Mouse (Mus musculus) myocyte (in vitro differentiated cells): ENCODE measurements around the gene Hpn.

Experiments
- CEBPB ChIP-seq: IDR thresholded peaks from 2 replicates; pipeline ENCODE4 v1.6.1; 2011; ENCODE audit warnings: mild to moderate bottlenecking, moderate library complexity; ENCODE audit not compliant: poor library complexity, insufficient read depth, severe bottlenecking
- E2F4 ChIP-seq: IDR thresholded peaks from one replicate; pipeline ENCODE4 v1.6.1; 2011; ENCODE audit warnings: mild to moderate bottlenecking, control low read depth, moderate library complexity; ENCODE audit not compliant: insufficient read depth
- MAX ChIP-seq: IDR thresholded peaks from one replicate; pipeline ENCODE4 v1.6.1; 2011; ENCODE audit warnings: low read depth, mild to moderate bottlenecking, control low read depth
- MYOD1 ChIP-seq, 3 experiments: IDR thresholded peaks; one replicate each; pipeline ENCODE4 v1.6.1; 2011; ENCODE audit warnings: control low read depth in 2 of 3, low read depth in 2 of 3, mild to moderate bottlenecking in 2 of 3, moderate library complexity in 1 of 3; ENCODE audit not compliant: insufficient read length in 2 of 3, control insufficient read depth in 1 of 3
- MYOG ChIP-seq, 3 experiments: IDR thresholded peaks; one replicate each; pipeline ENCODE4 v1.6.1; 2011; ENCODE audit warnings: control low read depth in 2 of 3, low read depth in 2 of 3, mild to moderate bottlenecking in 2 of 3; ENCODE audit not compliant: insufficient read length in 2 of 3, control insufficient read depth in 1 of 3, insufficient read depth in 1 of 3
- POLR2A ChIP-seq: IDR thresholded peaks from one replicate; pipeline ENCODE4 v1.6.1; 2011; ENCODE audit warnings: low read depth, mild to moderate bottlenecking, control low read depth, moderate library complexity; ENCODE audit not compliant: insufficient read length
- POLR2AphosphoS2 ChIP-seq: IDR thresholded peaks from one replicate; pipeline ENCODE4 v1.6.1; 2011; ENCODE audit warnings: low read depth, control low read depth; ENCODE audit not compliant: insufficient read length
- REST ChIP-seq: IDR thresholded peaks from one replicate; pipeline ENCODE4 v1.6.1; 2011; ENCODE audit warnings: mild to moderate bottlenecking, control low read depth, moderate library complexity; ENCODE audit not compliant: insufficient read depth, insufficient read length
- SRF ChIP-seq: IDR thresholded peaks from one replicate; pipeline ENCODE4 v1.6.1; 2011; ENCODE audit warnings: low read depth; ENCODE audit not compliant: control insufficient read depth, insufficient read length
- TCF12 ChIP-seq: IDR thresholded peaks from one replicate; pipeline ENCODE4 v1.6.1; 2011; ENCODE audit warnings: mild to moderate bottlenecking, control low read depth; ENCODE audit not compliant: poor library complexity, insufficient read depth, severe bottlenecking
- USF1 ChIP-seq: IDR thresholded peaks from one replicate; pipeline ENCODE4 v1.6.1; 2011; ENCODE audit warnings: low read depth, mild to moderate bottlenecking, control low read depth, moderate library complexity

GRCm38 (mm10) chr7:31058211-31058610 is 56.9 kb downstream of the Hpn start:
- no peak for TF ChIP-seq USF1
- no peak for TF ChIP-seq POLR2AphosphoS2
- no peak for TF ChIP-seq MYOD1 (IDR thresholded peaks at IDR 0.05; ENCODE audit: control insufficient read depth in 1 of 3, insufficient read length in 2 of 3, low read depth in 2 of 3)
- no peak for TF ChIP-seq POLR2A
- no peak for TF ChIP-seq CEBPB
- no peak for TF ChIP-seq MAX
- no peak for TF ChIP-seq E2F4
- no peak for TF ChIP-seq TCF12
- no peak for TF ChIP-seq MYOG (IDR thresholded peaks at IDR 0.05; ENCODE audit: control insufficient read depth in 1 of 3, insufficient read depth in 1 of 3, insufficient read length in 2 of 3, low read depth in 2 of 3)
- TF ChIP-seq REST, result no peak
- no peak for TF ChIP-seq SRF
